Mouse (Mus musculus) layer of hippocampus, adult 9-10 months (tissue): ENCODE results near the gene Mreg.
"Not testable (repeated sequence)": the region's sequence is repeated elsewhere in the genome, so short reads cannot be mapped to it uniquely, and the experiment has no call there.

ENCODE experiments used
- DNase-seq: peaks from one replicate; pipeline ENCODE4 v3.0.0; 2022; ENCODE audit warnings: low spot score

The Mreg gene

GRCm38 (mm10) chr1:72226887-72227481, 14.9 kb upstream of the Mreg start:
- no peak for DNase-seq

- no peak for DNase-seq
These were observed 14.2 kb upstream of the Mreg start for GRCm38 (mm10) chr1:72226172-72226886.

DNA sequence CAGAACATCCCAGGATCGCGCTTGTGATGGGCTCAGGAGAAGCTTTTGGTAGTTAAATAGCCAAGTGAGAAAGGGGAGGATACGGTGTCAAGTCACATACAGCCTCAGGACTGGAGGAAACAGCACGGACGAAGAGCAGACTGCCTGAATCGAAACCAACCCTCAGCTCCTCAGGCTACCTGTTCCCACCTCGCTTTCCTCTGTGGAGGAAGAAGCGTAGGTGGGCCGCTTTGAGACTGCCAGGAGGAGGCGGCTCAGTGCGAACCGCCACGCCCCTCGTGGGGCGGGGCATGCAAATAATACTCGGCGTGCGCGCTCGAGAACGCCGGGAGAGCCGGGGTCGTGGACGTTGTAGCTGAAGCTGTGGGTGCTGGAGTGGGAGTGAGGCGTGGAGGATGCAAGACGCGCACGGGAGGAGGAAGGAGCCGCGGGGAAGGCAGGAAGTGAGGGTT, 13.6 kb upstream of the Mreg start:
- not testable (repeated sequence) for DNase-seq

DNA sequence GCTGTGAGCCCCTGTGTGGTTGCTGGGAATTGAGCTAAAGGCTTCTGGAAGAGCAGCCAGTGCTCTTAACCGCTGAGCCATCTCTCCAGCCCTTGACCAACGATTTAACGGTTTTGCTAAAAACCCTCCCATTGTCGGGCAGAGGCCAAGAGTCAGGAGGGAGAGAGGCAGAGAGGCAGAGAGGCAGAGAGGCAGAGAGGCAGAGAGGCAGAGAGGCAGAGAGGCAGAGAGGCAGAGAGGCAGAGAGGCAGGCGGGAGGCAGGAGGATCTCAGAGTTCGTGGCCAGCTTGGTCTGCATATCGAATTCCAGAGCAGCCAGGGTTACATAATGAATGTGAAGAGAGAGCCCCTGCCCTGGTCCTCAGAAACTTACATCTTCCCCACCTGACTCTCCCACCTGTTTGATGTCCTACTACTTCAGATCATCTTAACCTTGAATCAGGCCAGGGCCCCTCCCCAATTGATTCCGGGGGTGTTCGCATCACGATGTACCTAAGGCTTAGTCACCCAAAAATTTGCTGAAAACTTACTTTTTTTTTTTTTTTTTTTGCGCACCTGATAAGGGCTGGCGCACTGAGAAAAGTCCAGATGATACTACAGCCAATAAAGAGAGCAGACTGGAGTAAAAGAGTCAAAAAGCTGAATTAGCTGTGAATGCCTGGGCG, 13.1 kb upstream of the Mreg start:
- no peak for DNase-seq

- DNase-seq: no peak
These were observed 7.9 kb upstream of the Mreg start for GRCm38 (mm10) chr1:72220008-72220407.

DNA sequence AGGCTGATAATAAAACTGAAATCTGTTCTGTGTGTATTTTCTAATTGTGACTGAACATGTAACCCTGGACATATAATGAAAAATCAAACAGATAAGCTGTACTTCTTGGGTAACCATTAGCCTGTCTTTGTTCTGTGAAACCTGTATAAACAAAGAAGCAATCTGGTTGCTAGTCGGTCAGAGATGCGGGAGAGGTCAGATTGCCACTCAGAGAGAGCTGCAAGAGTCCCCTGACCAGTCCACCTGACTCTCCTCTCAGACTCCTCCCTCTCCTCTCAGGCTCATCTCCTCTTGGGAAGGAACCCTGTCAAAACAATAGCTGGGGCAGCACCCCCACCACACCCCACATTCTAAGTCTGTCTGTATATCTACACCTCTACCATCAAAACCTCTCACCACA, 7.0 kb upstream of the Mreg start:
- DNase-seq: no peak

- no peak for DNase-seq
These were observed 6.5 kb upstream of the Mreg start for GRCm38 (mm10) chr1:72218626-72219025.

DNA sequence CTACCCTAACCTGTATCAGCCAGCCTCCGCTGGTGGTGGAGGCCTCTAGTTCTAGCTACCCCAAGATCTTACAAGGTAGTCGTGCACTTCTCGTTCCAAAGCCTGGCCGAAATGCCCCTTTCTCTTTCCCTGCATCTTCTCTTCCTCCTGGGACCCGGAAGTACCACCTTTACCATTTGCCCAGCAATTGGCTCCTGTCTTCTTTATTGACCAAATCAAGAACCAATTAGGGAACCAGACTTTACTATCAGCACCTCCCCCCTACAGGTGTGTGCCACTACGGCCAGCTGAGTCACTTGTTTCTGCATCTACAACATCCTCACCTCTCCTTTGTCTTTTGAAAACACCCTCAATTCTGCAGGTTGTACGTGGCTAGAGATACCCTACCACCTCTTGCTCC, 4.7 kb upstream of the Mreg start:
- no peak for DNase-seq

DNA sequence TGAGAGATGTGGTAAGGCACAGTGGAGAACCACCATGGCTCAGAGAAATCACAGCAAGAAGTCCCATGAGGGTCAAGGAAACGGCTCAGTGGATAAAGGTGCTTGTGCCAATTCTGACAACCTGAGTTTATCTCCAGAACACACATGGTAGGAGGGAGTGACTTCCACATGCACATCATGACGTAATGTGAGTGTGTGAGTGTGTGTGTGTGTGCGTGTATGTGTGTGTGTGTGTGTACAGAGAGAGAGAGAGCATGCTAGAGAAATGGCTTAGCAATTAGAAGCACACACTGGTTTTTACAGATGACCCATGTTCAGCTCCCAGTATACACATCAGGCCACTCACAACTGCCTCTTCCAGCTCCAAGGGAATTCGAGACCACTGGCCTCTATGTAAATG, 3.1 kb upstream of the Mreg start:
- no peak for DNase-seq

GRCm38 (mm10) chr1:72214470-72214961, 2.4 kb upstream of the Mreg start:
- no peak for DNase-seq

DNA sequence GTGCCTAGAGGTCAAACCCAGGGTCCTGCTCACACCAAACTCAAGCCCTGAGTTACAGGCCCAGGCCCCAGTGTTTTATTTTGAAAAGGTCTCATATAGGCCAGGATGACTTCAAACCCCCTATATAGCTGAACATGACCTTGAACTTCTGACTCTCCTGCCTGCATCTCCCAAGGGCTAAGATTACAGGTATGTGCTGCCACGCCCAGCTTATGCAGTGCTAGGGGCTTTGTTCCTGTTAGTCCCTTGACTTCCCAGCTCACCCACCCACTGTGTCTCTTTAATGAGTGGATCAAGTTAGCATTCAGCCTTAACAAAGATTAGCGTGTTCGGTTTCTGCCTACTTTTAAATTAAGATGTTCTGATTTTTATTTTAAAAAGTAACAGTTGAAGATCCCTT, 1.8 kb upstream of the Mreg start:
- DNase-seq: no peak

- no peak for DNase-seq
These were observed 1.1 kb downstream of the Mreg start for GRCm38 (mm10) chr1:72210803-72211679.

DNA sequence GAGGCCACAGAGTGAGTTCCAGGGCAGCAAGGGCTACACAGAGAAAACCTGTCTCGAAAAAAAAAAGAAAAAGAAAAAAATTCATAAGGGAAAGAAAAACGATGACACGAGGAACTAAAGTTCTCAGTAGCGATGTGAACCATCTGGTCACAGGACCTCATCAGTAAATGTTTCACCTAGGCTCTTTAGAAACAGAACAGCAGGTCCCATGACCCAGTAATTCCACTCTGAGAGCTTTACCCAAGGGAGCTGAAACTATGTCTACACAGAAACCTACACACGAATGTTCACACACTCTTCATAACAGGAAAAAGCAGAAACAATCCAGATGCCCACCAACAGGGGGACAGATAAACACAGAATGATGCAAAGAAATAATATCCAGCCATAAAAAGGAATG, 4.0 kb downstream of the Mreg start:
- no peak for DNase-seq

- no peak for DNase-seq
These were observed 7.0 kb downstream of the Mreg start for GRCm38 (mm10) chr1:72205113-72205512.

GRCm38 (mm10) chr1:72203204-72203603, 8.9 kb downstream of the Mreg start:
- no peak for DNase-seq

DNA sequence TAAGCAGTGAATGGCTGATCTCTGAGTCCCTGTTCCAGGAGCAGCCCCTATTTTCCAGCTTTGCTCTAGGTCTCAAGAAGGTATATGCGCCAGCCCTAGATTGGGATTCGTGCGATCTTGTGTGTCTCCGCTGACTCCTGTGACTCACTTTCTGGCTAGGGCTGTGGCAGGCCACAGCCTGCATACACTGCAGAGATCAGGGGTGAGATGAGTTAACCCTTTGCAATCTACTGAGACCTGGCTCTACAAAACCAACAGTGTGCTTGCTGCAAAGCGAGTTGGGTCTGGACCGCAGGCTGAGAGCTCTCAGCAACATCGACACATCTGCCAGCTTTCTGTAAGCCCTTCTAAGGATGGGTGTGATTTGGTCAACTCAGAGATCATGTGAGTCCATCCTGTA, 9.4 kb downstream of the Mreg start:
- no peak for DNase-seq

DNA sequence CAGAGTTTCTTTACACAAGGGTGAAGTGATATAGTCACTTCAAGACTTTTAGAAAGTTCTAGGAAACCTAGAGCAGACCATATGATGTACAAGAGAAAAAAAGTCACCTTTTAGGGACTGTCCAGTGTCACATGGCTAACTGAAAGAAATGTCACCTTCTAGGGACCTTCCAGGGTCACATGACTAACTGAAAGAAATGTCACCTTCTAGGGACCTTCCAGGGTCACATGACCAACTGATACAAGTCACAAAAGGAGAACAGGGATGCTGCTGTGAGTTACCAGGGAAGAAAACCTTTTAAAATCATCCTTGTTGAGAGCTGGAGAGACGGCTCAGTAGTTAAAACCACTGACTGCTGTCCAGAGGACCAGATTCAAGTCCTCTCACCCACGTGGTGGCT, 10.0 kb downstream of the Mreg start:
- no peak for DNase-seq

- DNase-seq: no peak
These were observed 11.0 kb downstream of the Mreg start for GRCm38 (mm10) chr1:72201126-72201525.

DNA sequence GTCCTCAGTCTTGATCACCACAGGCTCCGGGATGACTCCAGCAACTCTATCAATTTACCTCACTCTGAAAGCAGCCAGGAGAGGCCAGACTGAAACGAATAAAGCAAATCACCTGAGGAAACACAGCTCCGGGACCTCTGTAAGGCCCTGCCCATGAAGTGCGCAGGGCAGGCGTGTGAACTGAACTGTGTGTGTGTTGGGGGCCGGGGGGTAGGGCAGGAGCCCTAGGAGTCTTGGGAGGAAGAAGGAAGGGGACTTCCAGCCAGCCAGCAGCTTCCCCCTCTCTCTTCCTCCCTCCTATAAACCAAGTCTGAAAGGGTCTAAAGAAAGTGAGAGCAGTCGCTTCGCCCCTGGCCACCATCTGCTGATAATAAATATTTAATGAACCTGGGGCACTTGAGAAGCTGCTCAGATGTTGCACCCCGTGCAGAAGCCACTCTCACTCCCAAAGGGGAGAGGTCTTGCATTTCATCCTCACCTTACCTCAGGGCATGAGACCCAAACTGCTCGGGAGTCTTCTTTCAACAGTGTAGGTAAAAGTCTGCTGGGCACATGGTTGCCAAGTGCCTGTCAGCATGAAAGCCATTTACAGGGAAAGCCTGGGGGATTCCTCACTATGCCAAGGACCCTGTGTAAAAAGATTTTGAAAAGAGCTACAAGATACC, 13.8 kb downstream of the Mreg start:
- no peak for DNase-seq

DNA sequence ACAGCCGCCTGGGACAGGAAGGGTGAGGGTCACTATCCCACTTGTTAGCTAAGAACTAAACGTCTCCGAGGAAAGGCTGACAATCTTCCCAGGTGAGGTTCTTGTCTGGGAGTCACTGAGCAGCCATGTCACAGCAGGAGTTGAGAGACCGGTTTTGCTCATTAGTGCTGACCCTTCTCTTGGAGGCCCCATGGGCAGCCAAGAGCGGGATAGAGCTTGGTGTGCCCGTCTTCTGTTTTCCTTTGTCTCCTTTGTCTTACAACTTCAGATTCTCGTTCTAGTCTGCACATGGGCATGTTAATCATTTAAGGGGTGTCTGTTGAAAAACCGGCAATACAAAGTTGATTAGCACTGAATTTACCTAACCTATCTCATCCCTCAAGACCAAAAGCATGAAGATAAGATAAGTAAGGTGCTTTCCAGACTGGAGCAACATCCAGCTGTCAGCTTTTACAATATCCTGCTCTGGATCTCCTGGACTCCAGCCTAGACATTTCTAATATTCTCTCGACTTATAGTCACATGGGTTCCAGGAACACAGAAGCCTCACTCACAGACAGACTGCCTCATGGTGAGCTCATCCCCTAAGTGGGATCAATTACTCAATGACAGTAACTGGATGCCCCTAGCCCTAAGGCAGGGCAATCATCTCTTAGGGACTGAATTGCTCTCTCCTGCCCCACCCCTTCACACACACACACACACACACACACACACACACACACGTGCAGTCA, 15.3 kb downstream of the Mreg start:
- no peak for DNase-seq

DNA sequence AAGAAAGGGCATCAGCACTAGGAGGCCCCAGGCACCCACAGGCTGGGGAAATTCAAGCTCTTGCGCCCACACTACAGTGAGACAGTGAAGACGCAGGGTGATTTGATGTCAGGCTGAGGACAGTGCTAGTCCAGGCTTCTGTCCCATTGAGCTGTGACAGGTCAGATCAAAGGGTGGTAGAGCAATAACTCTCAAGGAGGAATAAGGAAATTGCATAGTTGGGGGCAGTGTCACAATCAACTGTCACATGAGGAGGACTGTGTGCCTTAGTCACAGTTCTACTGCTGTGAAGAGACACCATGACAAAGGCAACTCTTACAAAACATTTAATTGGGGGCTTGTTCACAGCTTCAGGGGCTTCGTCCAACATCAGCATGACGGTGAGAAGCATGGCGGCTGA, 16.0 kb downstream of the Mreg start:
- no peak for DNase-seq
